Mouse (Mus musculus): Measurements from ENCODE around the gene Zfp365.

GRCm38 (mm10) chr10:67937775-67938174 lies 25.3 kb upstream of the Zfp365 start:
- no peak for TF ChIP-seq CTCF (IDR thresholded peaks at IDR 0.05; ENCODE audit: low read depth, low read length)
- no peak for TF ChIP-seq POLR2A (IDR thresholded peaks at IDR 0.05; ENCODE audit: extremely low read depth, insufficient read depth, low read length)

Data from liver, adult 2 months (tissue).